Mouse (Mus musculus) hindbrain, embryonic 12.5 days (tissue): ENCODE results near the gene Mucl1. TPM values are rescaled to one million over a fixed set of nuclear protein-coding genes. Genes with fewer than 3 reads are reported as not detected.
"Not testable (repeated sequence)": the region's sequence is repeated elsewhere in the genome, so short reads cannot be mapped to it uniquely, and the experiment has no call there.

Experiments
- ATAC-seq: fragments of 200-750 bp; cut with Nextera tagmentation; 2 replicates; pipeline ENCODE4 v1.8.0; 2017; ENCODE audit warnings: moderate TSS enrichment; ENCODE audit not compliant: low FRiP score
- H3K27ac ChIP-seq: fragments of 300-500 bp; sonication (generic); 2 replicates; pipeline ENCODE4 v1.5.1; 2016; ENCODE audit warnings: mild to moderate bottlenecking
- H3K27me3 ChIP-seq: fragments of 300-500 bp; sonication (generic); 2 replicates; pipeline ENCODE4 v1.6.1; 2016; ENCODE audit warnings: mild to moderate bottlenecking
- H3K36me3 ChIP-seq: fragments of 300-500 bp; sonication (generic); 2 replicates; pipeline ENCODE4 v1.6.1; 2016; ENCODE audit warnings: mild to moderate bottlenecking
- H3K4me1 ChIP-seq: fragments of 300-500 bp; sonication (generic); 2 replicates; pipeline ENCODE4 v1.6.1; 2016
- H3K4me2 ChIP-seq: fragments of 300-500 bp; sonication (generic); replicated peaks from 2 replicates; pipeline ENCODE4 v1.6.1; 2016; ENCODE audit warnings: mild to moderate bottlenecking
- H3K4me3 ChIP-seq: fragments of 300-500 bp; sonication (generic); 2 replicates; pipeline ENCODE4 v1.5.1; 2016; ENCODE audit warnings: mild to moderate bottlenecking
- H3K9ac ChIP-seq: fragments of 300-500 bp; sonication (generic); 2 replicates; pipeline ENCODE4 v1.6.1; 2016; ENCODE audit warnings: mild to moderate bottlenecking, moderate library complexity
- H3K9me3 ChIP-seq: fragments of 300-500 bp; sonication (generic); replicated peaks from 2 replicates; pipeline ENCODE4 v1.6.1; 2016; ENCODE audit warnings: mild to moderate bottlenecking
- WGBS: fragments of 180-500 bp; shearing (Covaris S2); methylation state at CpG from one replicate; pipeline ENCODE4 v1.1.7; 2016; 5-methylcytosine and 5-hydroxymethylcytosine counted together
- polyA plus RNA-seq: library from polyadenylated mRNA; unstranded; fragments of >200 nt; fragmentation: Nextera tagmentation; extraction: Ambion mirVana; gene quantifications from 2 replicates; pipeline ENCODE4 v1.2.1, GENCODE M21; 2016

Mucl1 gene
- polyA plus RNA-seq, result not detected in 2 replicates

- Histone ChIP-seq H3K9me3 (no peaks in the 10 kb centered on the region), H3K36me3 (no peaks in the 10 kb centered on the region), H3K4me3 (no peak within 1 kb of the TSS), H3K4me2 (no peak within 1 kb of the TSS), H3K9ac (no peak within 1 kb of the TSS), H3K27ac (no peak within 1 kb of the TSS), H3K4me1 (no peaks in the 10 kb centered on the region), H3K27me3 (no peaks in the 10 kb centered on the region)
- 87% methylated on average over 2 of the region's 2 CpGs for WGBS
- no peak for ATAC-seq
These were observed at the start of gene Mucl1 for GRCm38 (mm10) chr15:103755369-103755768. Mucl1 (minus strand) TSS chr15:103755469.

DNA sequence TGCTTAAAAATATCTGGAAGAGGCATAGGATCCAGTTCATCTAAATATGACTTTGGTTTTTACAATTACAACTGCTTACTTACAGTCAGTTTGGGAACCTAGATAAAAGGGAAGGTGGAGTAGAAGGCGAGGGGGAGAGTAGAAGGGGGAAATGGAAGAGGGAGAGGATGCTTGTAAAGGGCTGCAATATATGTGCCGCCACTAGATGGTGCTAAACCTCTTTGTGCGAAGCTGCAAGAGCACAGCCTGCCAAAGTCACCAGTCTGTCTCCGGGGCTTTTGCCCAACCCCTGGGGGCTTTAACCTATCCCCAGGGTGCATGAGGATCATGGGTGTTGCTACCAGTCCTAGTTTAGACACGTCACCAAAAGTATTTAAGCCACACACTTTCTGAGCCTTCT lies 11.6 kb upstream of the Mucl1 start:
- H3K27me3 ChIP-seq, H3K9me3 ChIP-seq, H3K4me2 ChIP-seq, H3K4me1 ChIP-seq, H3K27ac ChIP-seq, H3K9ac ChIP-seq, ATAC-seq, H3K4me3 ChIP-seq, H3K36me3 ChIP-seq: not testable (repeated sequence)
- 8% methylated on average over 5 of the region's 5 CpGs for WGBS

GRCm38 (mm10) chr15:103716861-103717260 lies 38.4 kb downstream of the Mucl1 start:
- not testable (repeated sequence) for H3K27me3 ChIP-seq, H3K9ac ChIP-seq, H3K4me3 ChIP-seq, H3K4me2 ChIP-seq, H3K36me3 ChIP-seq, H3K27ac ChIP-seq, H3K9me3 ChIP-seq, ATAC-seq, H3K4me1 ChIP-seq
- 86% methylated on average over 5 of the region's 5 CpGs for WGBS

Other genes starting within 250 kb of the Mucl1 start
- 55.2 and 56.1 TPM in 2 replicates for gene Ppp1r1a, start 217.5 kb downstream of the Mucl1 start, polyA plus RNA-seq
- not detected in 2 replicates for gene Glycam1, start 190.4 kb downstream of the Mucl1 start, polyA plus RNA-seq
- not detected in 2 replicates for gene Mucl2, start 143.8 kb upstream of the Mucl1 start, polyA plus RNA-seq